Mouse (Mus musculus): ENCODE results near the gene Prkca. TPM values are rescaled to one million over a fixed set of nuclear protein-coding genes. Genes with fewer than 3 reads are reported as not detected.

Prkca gene
- polyA plus RNA-seq, 1 experiment, result 16.8 TPM

- 34% methylated on average over 7 of the region's 7 CpGs for WGBS
- Histone ChIP-seq H3K4me3 (replicated peaks; ENCODE audit: insufficient read depth, low read depth, low read length) (no peak overlapping the region), H3K4me1 (ENCODE audit: control insufficient read depth, insufficient read depth, low read length) (no peaks in the 10 kb centered on the region; the same call in 1 of the 2 replicates), H3K27me3 (ENCODE audit: control insufficient read depth, insufficient read depth, low read length) (no peaks in the 10 kb centered on the region), H3K27ac (ENCODE audit: insufficient read depth, low read length) (no peak overlapping the region)
- TF ChIP-seq POLR2A (IDR thresholded peaks at IDR 0.05; ENCODE audit: borderline replicate concordance, insufficient read depth, low read length), result no peak
- no peak for TF ChIP-seq CTCF (IDR thresholded peaks at IDR 0.05; ENCODE audit: borderline replicate concordance, insufficient read depth, low read depth, low read length)
- DNase-seq, result no peak
Measured at GRCm38 (mm10) chr11:108034376-108034775, 309.4 kb downstream of the Prkca start.

- no peaks in the 10 kb centered on the region for H3K27me3 ChIP-seq (ENCODE audit: control insufficient read depth, insufficient read depth, low read length)
- H3K4me1 ChIP-seq (ENCODE audit: control insufficient read depth, insufficient read depth, low read length), result no peaks in the 10 kb centered on the region; the same call in 1 of the 2 replicates
- H3K27ac ChIP-seq (ENCODE audit: insufficient read depth, low read length), result no peak overlapping the region
- DNase-seq, result no peak
- H3K4me3 ChIP-seq (replicated peaks; ENCODE audit: insufficient read depth, low read depth, low read length), result no peak overlapping the region
- TF ChIP-seq CTCF (IDR thresholded peaks at IDR 0.05; ENCODE audit: borderline replicate concordance, insufficient read depth, low read depth, low read length) (no peak), POLR2A (IDR thresholded peaks at IDR 0.05; ENCODE audit: borderline replicate concordance, insufficient read depth, low read length) (no peak)
- WGBS, result 60% methylated on average over 10 of the region's 10 CpGs
Measured at GRCm38 (mm10) chr11:108032568-108032967, 311.2 kb downstream of the Prkca start.

- TF ChIP-seq POLR2A (IDR thresholded peaks at IDR 0.05; ENCODE audit: borderline replicate concordance, insufficient read depth, low read length) (no peak), CTCF (IDR thresholded peaks at IDR 0.05; ENCODE audit: borderline replicate concordance, insufficient read depth, low read depth, low read length) (peak; percentile 88)
- Histone ChIP-seq H3K27me3 (ENCODE audit: control insufficient read depth, insufficient read depth, low read length) (no peaks in the 10 kb centered on the region), H3K27ac (ENCODE audit: insufficient read depth, low read length) (no peak overlapping the region), H3K4me3 (replicated peaks; ENCODE audit: insufficient read depth, low read depth, low read length) (no peak overlapping the region), H3K4me1 (ENCODE audit: control insufficient read depth, insufficient read depth, low read length) (peaks cover under 1% of the 10 kb centered on the region; the same call in 1 of the 2 replicates)
- DNase-seq, result peak; percentile 45 to 55
- 49% methylated on average over 10 of the region's 10 CpGs for WGBS
Measured at GRCm38 (mm10) chr11:108030956-108031604, 312.6 kb downstream of the Prkca start.

- Histone ChIP-seq H3K4me1 (ENCODE audit: control insufficient read depth, insufficient read depth, low read length) (peaks cover 2% of the 10 kb centered on the region; the same call in 1 of the 2 replicates), H3K4me3 (replicated peaks; ENCODE audit: insufficient read depth, low read depth, low read length) (no peak overlapping the region), H3K27me3 (ENCODE audit: control insufficient read depth, insufficient read depth, low read length) (no peaks in the 10 kb centered on the region), H3K27ac (ENCODE audit: insufficient read depth, low read length) (no peak overlapping the region)
- WGBS, result 84% methylated on average over 11 of the region's 11 CpGs
- no peak for TF ChIP-seq CTCF (IDR thresholded peaks at IDR 0.05; ENCODE audit: borderline replicate concordance, insufficient read depth, low read depth, low read length)
- TF ChIP-seq POLR2A (IDR thresholded peaks at IDR 0.05; ENCODE audit: borderline replicate concordance, insufficient read depth, low read length), result no peak
- DNase-seq, result no peak
Measured at GRCm38 (mm10) chr11:108029321-108029720, 314.4 kb downstream of the Prkca start.

GRCm38 (mm10) chr11:108028398-108028797 lies 315.3 kb downstream of the Prkca start:
- H3K4me3 ChIP-seq (replicated peaks; ENCODE audit: insufficient read depth, low read depth, low read length), result no peak overlapping the region
- H3K4me1 ChIP-seq (ENCODE audit: control insufficient read depth, insufficient read depth, low read length), result peaks cover 4% of the 10 kb centered on the region
- TF ChIP-seq CTCF (IDR thresholded peaks at IDR 0.05; ENCODE audit: borderline replicate concordance, insufficient read depth, low read depth, low read length), result no peak
- no peak for TF ChIP-seq POLR2A (IDR thresholded peaks at IDR 0.05; ENCODE audit: borderline replicate concordance, insufficient read depth, low read length)
- H3K27ac ChIP-seq (ENCODE audit: insufficient read depth, low read length), result no peak overlapping the region
- 41% methylated on average over 12 of the region's 12 CpGs for WGBS
- no peak for DNase-seq
- no peaks in the 10 kb centered on the region for H3K27me3 ChIP-seq (ENCODE audit: control insufficient read depth, insufficient read depth, low read length)

- Histone ChIP-seq H3K27ac (ENCODE audit: insufficient read depth, low read length) (peak overlapping the region; percentile 33; the same call in 1 of the 2 replicates), H3K4me3 (replicated peaks; ENCODE audit: insufficient read depth, low read depth, low read length) (no peak overlapping the region), H3K4me1 (ENCODE audit: control insufficient read depth, insufficient read depth, low read length) (peaks cover 13% of the 10 kb centered on the region), H3K27me3 (ENCODE audit: control insufficient read depth, insufficient read depth, low read length) (no peaks in the 10 kb centered on the region)
- 56% methylated on average over 7 of the region's 7 CpGs for WGBS
- TF ChIP-seq CTCF (IDR thresholded peaks at IDR 0.05; ENCODE audit: borderline replicate concordance, insufficient read depth, low read depth, low read length), result peak; percentile 77
- TF ChIP-seq POLR2A (IDR thresholded peaks at IDR 0.05; ENCODE audit: borderline replicate concordance, insufficient read depth, low read length), result no peak
- DNase-seq, result peak; percentile 69 to 72
Measured at GRCm38 (mm10) chr11:108025726-108026425, 317.9 kb downstream of the Prkca start.

GRCm38 (mm10) chr11:108023188-108023587 lies 320.5 kb downstream of the Prkca start:
- DNase-seq, result peak; percentile 75 to 82
- TF ChIP-seq CTCF (IDR thresholded peaks at IDR 0.05; ENCODE audit: borderline replicate concordance, insufficient read depth, low read depth, low read length), result no peak
- 0 out of 2 replicates have a peak, but pooled peaks have one; percentile 9 for TF ChIP-seq POLR2A (IDR thresholded peaks at IDR 0.05; ENCODE audit: borderline replicate concordance, insufficient read depth, low read length)
- Histone ChIP-seq H3K4me1 (ENCODE audit: control insufficient read depth, insufficient read depth, low read length) (peaks cover 13% of the 10 kb centered on the region), H3K4me3 (replicated peaks; ENCODE audit: insufficient read depth, low read depth, low read length) (peak overlapping the region; percentile 29), H3K27ac (ENCODE audit: insufficient read depth, low read length) (peak overlapping the region; percentile 41), H3K27me3 (ENCODE audit: control insufficient read depth, insufficient read depth, low read length) (no peaks in the 10 kb centered on the region)
- WGBS, result 5% methylated on average over 14 of the region's 14 CpGs

Measured in cerebellum, adult 2 months (tissue).